Mouse (Mus musculus): ENCODE measurements at regions not wholly inside any gene's neighbourhood (a gene's known extent, or its start where the extent isn't known, plus 50 kb on each side); places are given as distances from the start of the nearest gene placed in this dataset.

GRCm38 (mm10) chr17:84896572-84896971 is 60.0 kb upstream of the Ppm1b start:
- Histone ChIP-seq H3K4me3 (no peak overlapping the region), H3K27ac (no peak overlapping the region)
- no peak for TF ChIP-seq CTCF (IDR thresholded peaks at IDR 0.05)
- intact Hi-C loops (cut with DNase I), result no loop called here
- no peak for DNase-seq

DNA sequence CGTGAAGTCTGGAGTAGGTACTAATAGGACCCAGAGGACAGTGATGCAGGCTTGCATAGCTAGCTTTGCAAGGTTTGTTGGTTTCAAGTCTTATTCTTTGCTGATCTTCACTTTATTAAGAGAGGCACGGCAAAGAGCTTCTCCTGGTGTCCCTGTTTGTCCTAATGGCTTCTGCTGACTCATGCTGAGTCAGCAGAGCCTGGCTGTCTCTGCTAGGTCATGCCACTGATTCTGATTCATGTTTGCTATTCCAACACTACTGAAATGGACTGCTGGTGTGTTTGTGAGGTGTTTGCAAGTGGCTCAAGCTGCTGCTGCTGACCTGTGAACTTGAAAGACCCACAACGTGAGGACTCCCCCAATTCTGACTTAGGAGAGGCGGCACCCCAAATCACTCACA is 58.1 kb upstream of the Ppm1b start:
- no peak for TF ChIP-seq CTCF (IDR thresholded peaks at IDR 0.05)
- Histone ChIP-seq H3K4me3 (no peak overlapping the region), H3K27ac (no peak overlapping the region)
- no peak for DNase-seq
- intact Hi-C loops (cut with DNase I), result no loop called here

- H3K4me3 ChIP-seq, result no peak overlapping the region
- H3K27ac ChIP-seq, result peak overlapping the region; percentile 89
- intact Hi-C loops (cut with DNase I), result no loop called here
- peak; percentile 55 for DNase-seq
- no peak for TF ChIP-seq CTCF (IDR thresholded peaks at IDR 0.05)
Observed at GRCm38 (mm10) chr17:84903625-84904337, 52.8 kb upstream of the Ppm1b start.
